Comparison of ENCODE assay signal across 15 mouse cellular contexts in genomic region chr19:55120518-55121244, GRCm38 (mm10). TPM values are rescaled to one million over a fixed set of nuclear protein-coding genes. Genes with fewer than 3 reads are reported as not detected.
DNase-seq lines count a peak whose midpoint lies in the region; ATAC-seq lines count a peak whose summit lies in the region.
"Had no signal": no experiment of that assay in that cellular context is flagged by ENCODE, and none has a peak within 500 bp of the region (broad histone marks: within the 10 kb centered on the region; RNA-seq: fewer than 3 reads in every experiment).

No protein-coding gene starts in this region.

- no peaks in the 10 kb centered on the region for H3K36me3 ChIP-seq in hindbrain, embryonic 13.5 days
- no peaks in the 10 kb centered on the region for H3K36me3 ChIP-seq in hindbrain, embryonic 12.5 days
- H3K36me3 ChIP-seq in limb, embryonic 13.5 days: no peaks in the 10 kb centered on the region
- H3K36me3 ChIP-seq: embryonic facial prominence, embryonic 13.5 days; kidney, embryonic 15.5 days had no signal

- 39% methylated on average over 11 of the region's 11 CpGs for WGBS in hindbrain, embryonic 13.5 days
- WGBS in hindbrain, embryonic 12.5 days: 48% methylated on average over 11 of the region's 11 CpGs
- 65% methylated on average over 11 of the region's 11 CpGs for WGBS in limb, embryonic 13.5 days

- no peak overlapping the region for H3K9ac ChIP-seq in hindbrain, embryonic 13.5 days
- H3K9ac ChIP-seq in hindbrain, embryonic 12.5 days: no peak overlapping the region
- H3K9ac ChIP-seq in limb, embryonic 13.5 days: no peak overlapping the region
- H3K9ac ChIP-seq: embryonic facial prominence, embryonic 13.5 days; kidney, embryonic 15.5 days had no signal

- H3K27ac ChIP-seq in hindbrain, embryonic 13.5 days: 0 out of 2 replicates have a peak overlapping the region, but pooled peaks have one; percentile 23
- H3K27ac ChIP-seq in hindbrain, embryonic 12.5 days: no peak overlapping the region
- H3K27ac ChIP-seq in limb, embryonic 13.5 days: no peak overlapping the region
- H3K27ac ChIP-seq: embryonic facial prominence, embryonic 13.5 days; kidney, embryonic 15.5 days had no signal

- no peak for ATAC-seq in hindbrain, embryonic 13.5 days (ENCODE audit: low FRiP score)
- ATAC-seq in hindbrain, embryonic 12.5 days (ENCODE audit: low FRiP score): no peak
- peak; percentile 64; the same call in 1 of the 2 replicates for ATAC-seq in limb, embryonic 13.5 days (ENCODE audit: low FRiP score, low read depth)

- H3K4me1 ChIP-seq in hindbrain, embryonic 13.5 days (replicated peaks): peaks cover 31% of the 10 kb centered on the region
- peaks cover 30% of the 10 kb centered on the region for H3K4me1 ChIP-seq in hindbrain, embryonic 12.5 days
- H3K4me1 ChIP-seq in limb, embryonic 13.5 days: peaks cover 5% of the 10 kb centered on the region; the same call in 1 of the 2 replicates

- no peak overlapping the region for H3K4me2 ChIP-seq in hindbrain, embryonic 13.5 days
- no peak overlapping the region for H3K4me2 ChIP-seq in hindbrain, embryonic 12.5 days (replicated peaks)
- no peak overlapping the region for H3K4me2 ChIP-seq in limb, embryonic 13.5 days (replicated peaks)
- H3K4me2 ChIP-seq: embryonic facial prominence, embryonic 13.5 days; kidney, embryonic 15.5 days had no signal

- peak; percentile 50 for DNase-seq in gastrocnemius, adult 18-20 months (ENCODE audit: low spot score)
- no peak for DNase-seq in gastrocnemius, postnatal 25 days
- DNase-seq in A20 (ENCODE audit: low read depth, low spot score): peak; percentile 6
- no peak for DNase-seq in cerebellum, adult 8-10 months
- DNase-seq in urinary bladder, postnatal 14 days (ENCODE audit: low spot score): no peak
- DNase-seq: adrenal gland, postnatal 25 days; cerebellum, postnatal 36 days; lung, adult 18-20 months; thymus, adult 18-20 months had no signal

- H3K27me3 ChIP-seq in hindbrain, embryonic 13.5 days: no peaks in the 10 kb centered on the region
- no peaks in the 10 kb centered on the region for H3K27me3 ChIP-seq in hindbrain, embryonic 12.5 days
- no peaks in the 10 kb centered on the region for H3K27me3 ChIP-seq in limb, embryonic 13.5 days
- H3K27me3 ChIP-seq: embryonic facial prominence, embryonic 13.5 days; kidney, embryonic 15.5 days had no signal

- H3K9me3 ChIP-seq in hindbrain, embryonic 13.5 days: no peaks in the 10 kb centered on the region
- H3K9me3 ChIP-seq in hindbrain, embryonic 12.5 days (replicated peaks): no peaks in the 10 kb centered on the region
- H3K9me3 ChIP-seq in limb, embryonic 13.5 days: no peaks in the 10 kb centered on the region
- H3K9me3 ChIP-seq: embryonic facial prominence, embryonic 13.5 days; kidney, embryonic 15.5 days had no signal

- H3K4me3 ChIP-seq in hindbrain, embryonic 13.5 days: no peak overlapping the region
- H3K4me3 ChIP-seq in hindbrain, embryonic 12.5 days: no peak overlapping the region
- H3K4me3 ChIP-seq in limb, embryonic 13.5 days: no peak overlapping the region
- H3K4me3 ChIP-seq: embryonic facial prominence, embryonic 13.5 days; kidney, embryonic 15.5 days had no signal

RNA-seq across cellular contexts. Expression of gene Gpam, which starts 6.4 kb away (rescaled TPM):
- total RNA-seq in gastrocnemius, adult 18-20 months (2021): 100 to 1,000 TPM in 1 of 2 experiments, 10 to 100 TPM in 1; 90.7 to 133 TPM
- 100 to 1,000 TPM in 1 of 2 experiments, 10 to 100 TPM in 1; 84.0 to 124 TPM for total RNA-seq in gastrocnemius, postnatal 25 days (2021)
- 22.5 and 22.8 TPM in 2 replicates for polyA plus RNA-seq in hindbrain, embryonic 13.5 days (2015; fragmentation: Nextera tagmentation; extraction: Ambion mirVana)
- polyA plus RNA-seq in hindbrain, embryonic 12.5 days (2016; fragmentation: Nextera tagmentation; extraction: Ambion mirVana): 25.3 and 27.5 TPM in 2 replicates
- 13.8 and 15.4 TPM in 2 replicates for polyA plus RNA-seq in limb, embryonic 13.5 days (2015; fragmentation: Nextera tagmentation; extraction: Ambion mirVana)

RNA-seq across cellular contexts. Expression of gene Tectb, which starts 59.9 kb away (rescaled TPM):
- total RNA-seq in gastrocnemius, adult 18-20 months (2021): not detected
- under 1 TPM in 1 of 2 experiments, not detected in 1; 0.49 TPM for total RNA-seq in gastrocnemius, postnatal 25 days (2021)
- 0.45 and 0.75 TPM in 2 replicates for polyA plus RNA-seq in hindbrain, embryonic 13.5 days (2015; fragmentation: Nextera tagmentation; extraction: Ambion mirVana)
- polyA plus RNA-seq in hindbrain, embryonic 12.5 days (2016; fragmentation: Nextera tagmentation; extraction: Ambion mirVana): 0.22 and 0.57 TPM in 2 replicates
- polyA plus RNA-seq in limb, embryonic 13.5 days (2015; fragmentation: Nextera tagmentation; extraction: Ambion mirVana): not detected in 2 replicates
- total RNA-seq: MEL had no signal
- polyA plus RNA-seq: embryonic facial prominence, embryonic 13.5 days; kidney, embryonic 15.5 days had no signal

Comparison
In these comparisons a context has a peak if more than half of its experiments do, and no peak if none do; other contexts are left out.
1. DNase-seq: peak in gastrocnemius, adult 18-20 months (single experiment) and A20 (single experiment); none in gastrocnemius, postnatal 25 days (single experiment), cerebellum, adult 8-10 months (single experiment) and urinary bladder, postnatal 14 days (single experiment).